Mouse (Mus musculus): ENCODE data around the gene Samd1. TPM values are rescaled to one million over a fixed set of nuclear protein-coding genes. Genes with fewer than 3 reads are reported as not detected.

Gene Samd1
- polyA plus RNA-seq (2015; fragmentation: Nextera tagmentation; extraction: Ambion mirVana), result 5.6 and 5.9 TPM in 2 replicates

GRCm38 (mm10) chr8:83997511-83998141, at the start of gene Samd1:
TSS of gene Samd1 (plus strand) at chr8:83997672.
- Histone ChIP-seq H3K4me2 (peak within 1 kb of the TSS; percentile 88), H3K4me1 (replicated peaks) (peaks cover 34% of the 10 kb centered on the region), H3K36me3 (peaks cover 17% of the 10 kb centered on the region), H3K4me3 (peak within 1 kb of the TSS; percentile 85), H3K27ac (peak within 1 kb of the TSS; percentile 93), H3K9me3 (replicated peaks) (no peaks in the 10 kb centered on the region), H3K9ac (peak within 1 kb of the TSS; percentile 89), H3K27me3 (no peaks in the 10 kb centered on the region)
- WGBS, result 1% methylated on average over 32 of the region's 112 CpGs
- 0 out of 2 replicates have a peak, but pooled peaks have one; percentile 15 for ATAC-seq (replicated peaks; ENCODE audit: insufficient number of reproducible peaks, insufficient read depth, low FRiP score, low read depth)

- Histone ChIP-seq H3K9me3 (replicated peaks) (no peaks in the 10 kb centered on the region), H3K4me2 (peak overlapping the region; percentile 94), H3K27ac (peak overlapping the region; percentile 63), H3K36me3 (no peaks in the 10 kb centered on the region), H3K27me3 (no peaks in the 10 kb centered on the region), H3K4me1 (replicated peaks) (peaks cover 21% of the 10 kb centered on the region), H3K4me3 (peak overlapping the region; percentile 77), H3K9ac (peak overlapping the region; percentile 55)
- 1% methylated on average over 14 of the region's 14 CpGs for WGBS
- ATAC-seq (replicated peaks; ENCODE audit: insufficient number of reproducible peaks, insufficient read depth, low FRiP score, low read depth), result no peak
These were observed 42.7 kb upstream of the Samd1 start for GRCm38 (mm10) chr8:83954749-83955105.

- ATAC-seq (replicated peaks; ENCODE audit: insufficient number of reproducible peaks, insufficient read depth, low FRiP score, low read depth), result peak; percentile 100
- Histone ChIP-seq H3K4me2 (peak within 1 kb of the TSS; percentile 94), H3K27me3 (no peaks in the 10 kb centered on the region), H3K9me3 (replicated peaks) (no peaks in the 10 kb centered on the region), H3K9ac (peak within 1 kb of the TSS; percentile 69), H3K36me3 (no peaks in the 10 kb centered on the region), H3K4me3 (peak within 1 kb of the TSS; percentile 77), H3K27ac (peak within 1 kb of the TSS; percentile 63), H3K4me1 (replicated peaks) (peaks cover 21% of the 10 kb centered on the region)
- WGBS, result under 1% methylated on average over 75 of the region's 75 CpGs
These were observed 42.1 kb upstream of the Samd1 start, which contains the start of the genes Gm10644 and Asf1b for GRCm38 (mm10) chr8:83955106-83955957. TSS of gene Gm10644 (minus strand) at chr8:83955205. TSS of gene Asf1b (plus strand) at chr8:83955507.

GRCm38 (mm10) chr8:83955958-83956218, 41.6 kb upstream of the Samd1 start:
- Histone ChIP-seq H3K4me2 (peak overlapping the region; percentile 94), H3K27ac (no peak overlapping the region), H3K36me3 (no peaks in the 10 kb centered on the region), H3K27me3 (no peaks in the 10 kb centered on the region), H3K4me1 (replicated peaks) (peaks cover 21% of the 10 kb centered on the region), H3K9ac (peak overlapping the region; percentile 69), H3K9me3 (replicated peaks) (no peaks in the 10 kb centered on the region), H3K4me3 (peak overlapping the region; percentile 77)
- under 1% methylated on average over 15 of the region's 15 CpGs for WGBS
- ATAC-seq (replicated peaks; ENCODE audit: insufficient number of reproducible peaks, insufficient read depth, low FRiP score, low read depth), result no peak

GRCm38 (mm10) chr8:83956789-83957188, 40.7 kb upstream of the Samd1 start:
- H3K36me3 ChIP-seq, result no peaks in the 10 kb centered on the region
- WGBS, result 10% methylated on average over 1 of the region's 1 CpGs
- no peak overlapping the region for H3K27ac ChIP-seq
- H3K9ac ChIP-seq, result no peak overlapping the region
- peak overlapping the region; percentile 94 for H3K4me2 ChIP-seq
- H3K4me1 ChIP-seq (replicated peaks), result peaks cover 21% of the 10 kb centered on the region
- H3K4me3 ChIP-seq, result peak overlapping the region; percentile 77
- H3K9me3 ChIP-seq (replicated peaks), result no peaks in the 10 kb centered on the region
- ATAC-seq (replicated peaks; ENCODE audit: insufficient number of reproducible peaks, insufficient read depth, low FRiP score, low read depth), result no peak
- no peaks in the 10 kb centered on the region for H3K27me3 ChIP-seq

GRCm38 (mm10) chr8:83964015-83964765, 33.3 kb upstream of the Samd1 start:
- Histone ChIP-seq H3K36me3 (peaks cover 11% of the 10 kb centered on the region; the same call in 1 of the 2 replicates), H3K4me1 (replicated peaks) (peaks cover 15% of the 10 kb centered on the region), H3K27me3 (no peaks in the 10 kb centered on the region), H3K4me3 (no peak overlapping the region), H3K9ac (no peak overlapping the region), H3K4me2 (no peak overlapping the region), H3K27ac (peak overlapping the region; percentile 53), H3K9me3 (replicated peaks) (no peaks in the 10 kb centered on the region)
- 0 out of 2 replicates have a peak, but pooled peaks have one; percentile 61 for ATAC-seq (replicated peaks; ENCODE audit: insufficient number of reproducible peaks, insufficient read depth, low FRiP score, low read depth)
- WGBS, result 59% methylated on average over 5 of the region's 5 CpGs

GRCm38 (mm10) chr8:83967701-83968100, 29.8 kb upstream of the Samd1 start:
- H3K9ac ChIP-seq, result no peak overlapping the region
- no peak for ATAC-seq (replicated peaks; ENCODE audit: insufficient number of reproducible peaks, insufficient read depth, low FRiP score, low read depth)
- H3K4me2 ChIP-seq, result no peak overlapping the region
- peaks cover 18% of the 10 kb centered on the region; the same call in 1 of the 2 replicates for H3K36me3 ChIP-seq
- no peak overlapping the region for H3K27ac ChIP-seq
- WGBS, result 94% methylated on average over 7 of the region's 7 CpGs
- H3K4me3 ChIP-seq, result no peak overlapping the region
- no peaks in the 10 kb centered on the region for H3K9me3 ChIP-seq (replicated peaks)
- peaks cover 22% of the 10 kb centered on the region for H3K4me1 ChIP-seq (replicated peaks)
- no peaks in the 10 kb centered on the region for H3K27me3 ChIP-seq

- no peaks in the 10 kb centered on the region for H3K9me3 ChIP-seq (replicated peaks)
- H3K9ac ChIP-seq, result no peak overlapping the region
- no peak overlapping the region for H3K27ac ChIP-seq
- H3K36me3 ChIP-seq, result peaks cover 14% of the 10 kb centered on the region; the same call in 1 of the 2 replicates
- ATAC-seq (replicated peaks; ENCODE audit: insufficient number of reproducible peaks, insufficient read depth, low FRiP score, low read depth), result no peak
- H3K4me3 ChIP-seq, result no peak overlapping the region
- peaks cover 29% of the 10 kb centered on the region for H3K4me1 ChIP-seq (replicated peaks)
- no peaks in the 10 kb centered on the region for H3K27me3 ChIP-seq
- WGBS, result 92% methylated on average over 4 of the region's 4 CpGs
- H3K4me2 ChIP-seq, result no peak overlapping the region; the same call in 1 of the 2 replicates
These were observed 26.4 kb upstream of the Samd1 start for GRCm38 (mm10) chr8:83971121-83971520.

GRCm38 (mm10) chr8:83971661-83972060, 25.8 kb upstream of the Samd1 start:
- Histone ChIP-seq H3K4me1 (replicated peaks) (peaks cover 34% of the 10 kb centered on the region), H3K27me3 (no peaks in the 10 kb centered on the region), H3K36me3 (peaks cover 14% of the 10 kb centered on the region; the same call in 1 of the 2 replicates), H3K27ac (peak overlapping the region; percentile 84; the same call in 1 of the 2 replicates), H3K4me3 (peak overlapping the region; percentile 96), H3K9ac (peak overlapping the region; percentile 75; the same call in 1 of the 2 replicates), H3K4me2 (peak overlapping the region; percentile 88), H3K9me3 (replicated peaks) (no peaks in the 10 kb centered on the region)
- ATAC-seq (replicated peaks; ENCODE audit: insufficient number of reproducible peaks, insufficient read depth, low FRiP score, low read depth), result no peak
- WGBS, result 81% methylated on average over 6 of the region's 6 CpGs

- Histone ChIP-seq H3K27me3 (no peaks in the 10 kb centered on the region), H3K4me1 (replicated peaks) (peaks cover 42% of the 10 kb centered on the region), H3K27ac (peak within 1 kb of the TSS; percentile 86), H3K9me3 (replicated peaks) (no peaks in the 10 kb centered on the region), H3K9ac (peak within 1 kb of the TSS; percentile 97), H3K4me3 (peak within 1 kb of the TSS; percentile 96), H3K4me2 (peak within 1 kb of the TSS; percentile 88), H3K36me3 (peaks cover 14% of the 10 kb centered on the region; the same call in 1 of the 2 replicates)
- WGBS, result under 1% methylated on average over 69 of the region's 94 CpGs
- peak; percentile 98 for ATAC-seq (replicated peaks; ENCODE audit: insufficient number of reproducible peaks, insufficient read depth, low FRiP score, low read depth)
These were observed 25.0 kb upstream of the Samd1 start, which contains the start of gene Prkaca for GRCm38 (mm10) chr8:83972150-83973120. TSS of gene Prkaca (plus strand) at chr8:83972993.
